Mouse (Mus musculus): Measurements from ENCODE around the gene Slc38a4. TPM values are rescaled to one million over a fixed set of nuclear protein-coding genes. Genes with fewer than 3 reads are reported as not detected.

Slc38a4 gene
- polyA plus RNA-seq, 1 experiment from 2014 or later = 50.5 TPM

GRCm38 (mm10) chr15:97009271-97009670 lies 46.5 kb downstream of the Slc38a4 start:
- Histone ChIP-seq H3K9ac (no peak overlapping the region), H3K27ac (no peak overlapping the region), H3K4me1 (replicated peaks) (no peaks in the 10 kb centered on the region), H3K4me2 (replicated peaks) (no peak overlapping the region), H3K9me3 (no peaks in the 10 kb centered on the region), H3K27me3 (replicated peaks) (no peaks in the 10 kb centered on the region), H3K36me3 (no peaks in the 10 kb centered on the region), H3K4me3 (replicated peaks) (no peak overlapping the region)
- no peak for ATAC-seq
- WGBS = 83% methylated on average over 3 of the region's 3 CpGs

- Histone ChIP-seq H3K4me3 (replicated peaks) (no peak overlapping the region), H3K36me3 (no peaks in the 10 kb centered on the region), H3K4me2 (replicated peaks) (no peak overlapping the region), H3K9ac (no peak overlapping the region), H3K9me3 (no peaks in the 10 kb centered on the region), H3K4me1 (replicated peaks) (peaks cover 13% of the 10 kb centered on the region), H3K27me3 (replicated peaks) (no peaks in the 10 kb centered on the region), H3K27ac (no peak overlapping the region)
- WGBS = 82% methylated on average over 15 of the region's 15 CpGs
- ATAC-seq = no peak
Measured at GRCm38 (mm10) chr15:97005631-97006234, 50.0 kb downstream of the Slc38a4 start.

- H3K9ac ChIP-seq = no peak overlapping the region
- H3K4me1 ChIP-seq (replicated peaks) = peaks cover 15% of the 10 kb centered on the region
- ATAC-seq = no peak
- 0 out of 2 replicates have a peak overlapping the region, but pooled peaks have one; percentile 59 for H3K27ac ChIP-seq
- H3K4me2 ChIP-seq (replicated peaks) = no peak overlapping the region
- H3K9me3 ChIP-seq = no peaks in the 10 kb centered on the region
- H3K27me3 ChIP-seq (replicated peaks) = no peaks in the 10 kb centered on the region
- WGBS = 75% methylated on average over 7 of the region's 7 CpGs
- no peak overlapping the region for H3K4me3 ChIP-seq (replicated peaks)
- H3K36me3 ChIP-seq = no peaks in the 10 kb centered on the region
Measured at GRCm38 (mm10) chr15:97004525-97004867, 51.3 kb downstream of the Slc38a4 start.

GRCm38 (mm10) chr15:97003851-97004524 lies 51.8 kb downstream of the Slc38a4 start:
- peaks cover 15% of the 10 kb centered on the region for H3K4me1 ChIP-seq (replicated peaks)
- peak; percentile 63; the same call in 1 of the 2 replicates for ATAC-seq
- no peak overlapping the region for H3K4me3 ChIP-seq (replicated peaks)
- no peak overlapping the region for H3K27ac ChIP-seq
- H3K4me2 ChIP-seq (replicated peaks) = no peak overlapping the region
- WGBS = 41% methylated on average over 10 of the region's 10 CpGs
- no peaks in the 10 kb centered on the region for H3K27me3 ChIP-seq (replicated peaks)
- no peaks in the 10 kb centered on the region for H3K9me3 ChIP-seq
- no peaks in the 10 kb centered on the region for H3K36me3 ChIP-seq
- no peak overlapping the region for H3K9ac ChIP-seq

GRCm38 (mm10) chr15:97003186-97003585 lies 52.6 kb downstream of the Slc38a4 start:
- no peaks in the 10 kb centered on the region for H3K9me3 ChIP-seq
- H3K4me1 ChIP-seq (replicated peaks) = peaks cover 15% of the 10 kb centered on the region
- H3K9ac ChIP-seq = no peak overlapping the region
- no peaks in the 10 kb centered on the region for H3K36me3 ChIP-seq
- WGBS = 79% methylated on average over 6 of the region's 6 CpGs
- no peak overlapping the region; the same call in 1 of the 2 replicates for H3K4me3 ChIP-seq (replicated peaks)
- ATAC-seq = no peak
- H3K27ac ChIP-seq = 0 out of 2 replicates have a peak overlapping the region, but pooled peaks have one; percentile 9
- H3K4me2 ChIP-seq (replicated peaks) = peak overlapping the region; percentile 9
- no peaks in the 10 kb centered on the region for H3K27me3 ChIP-seq (replicated peaks)

GRCm38 (mm10) chr15:97002752-97003151 lies 53.0 kb downstream of the Slc38a4 start:
- no peak overlapping the region; the same call in 1 of the 2 replicates for H3K4me3 ChIP-seq (replicated peaks)
- H3K4me2 ChIP-seq (replicated peaks) = peak overlapping the region; percentile 9; the same call in 1 of the 2 replicates
- H3K9ac ChIP-seq = no peak overlapping the region
- 79% methylated on average over 12 of the region's 12 CpGs for WGBS
- no peaks in the 10 kb centered on the region for H3K9me3 ChIP-seq
- no peaks in the 10 kb centered on the region for H3K36me3 ChIP-seq
- no peak overlapping the region for H3K27ac ChIP-seq
- 0 out of 2 replicates have a peak, but pooled peaks have one; percentile 29 for ATAC-seq
- H3K4me1 ChIP-seq (replicated peaks) = peaks cover 15% of the 10 kb centered on the region
- no peaks in the 10 kb centered on the region for H3K27me3 ChIP-seq (replicated peaks)

GRCm38 (mm10) chr15:97001886-97002285 lies 53.9 kb downstream of the Slc38a4 start:
- 85% methylated on average over 7 of the region's 7 CpGs for WGBS
- Histone ChIP-seq H3K27ac (no peak overlapping the region), H3K4me1 (replicated peaks) (peaks cover 15% of the 10 kb centered on the region), H3K27me3 (replicated peaks) (no peaks in the 10 kb centered on the region), H3K4me3 (replicated peaks) (no peak overlapping the region), H3K4me2 (replicated peaks) (no peak overlapping the region), H3K9me3 (no peaks in the 10 kb centered on the region), H3K36me3 (no peaks in the 10 kb centered on the region), H3K9ac (no peak overlapping the region)
- no peak for ATAC-seq

- Histone ChIP-seq H3K27ac (no peak overlapping the region), H3K4me1 (replicated peaks) (peaks cover 15% of the 10 kb centered on the region), H3K36me3 (no peaks in the 10 kb centered on the region), H3K9ac (no peak overlapping the region), H3K9me3 (no peaks in the 10 kb centered on the region), H3K4me3 (replicated peaks) (no peak overlapping the region), H3K27me3 (replicated peaks) (no peaks in the 10 kb centered on the region), H3K4me2 (replicated peaks) (no peak overlapping the region; the same call in 1 of the 2 replicates)
- WGBS = 55% methylated on average over 12 of the region's 12 CpGs
- ATAC-seq = no peak
Measured at GRCm38 (mm10) chr15:97001416-97001815, 54.3 kb downstream of the Slc38a4 start.

- H3K27ac ChIP-seq = peak overlapping the region; percentile 19
- H3K4me1 ChIP-seq (replicated peaks) = peaks cover 15% of the 10 kb centered on the region
- H3K36me3 ChIP-seq = no peaks in the 10 kb centered on the region
- H3K9me3 ChIP-seq = no peaks in the 10 kb centered on the region
- peak overlapping the region; percentile 13; the same call in 1 of the 2 replicates for H3K4me2 ChIP-seq (replicated peaks)
- no peak overlapping the region for H3K9ac ChIP-seq
- ATAC-seq = peak; percentile 72
- H3K27me3 ChIP-seq (replicated peaks) = no peaks in the 10 kb centered on the region
- no peak overlapping the region for H3K4me3 ChIP-seq (replicated peaks)
- 19% methylated on average over 17 of the region's 17 CpGs for WGBS
Measured at GRCm38 (mm10) chr15:97000319-97001251, 55.2 kb downstream of the Slc38a4 start.

GRCm38 (mm10) chr15:96999401-96999800 lies 56.4 kb downstream of the Slc38a4 start:
- Histone ChIP-seq H3K9ac (no peak overlapping the region), H3K9me3 (no peaks in the 10 kb centered on the region), H3K4me1 (replicated peaks) (peaks cover 15% of the 10 kb centered on the region), H3K27ac (no peak overlapping the region), H3K4me3 (replicated peaks) (no peak overlapping the region), H3K4me2 (replicated peaks) (no peak overlapping the region), H3K27me3 (replicated peaks) (no peaks in the 10 kb centered on the region), H3K36me3 (no peaks in the 10 kb centered on the region)
- no peak for ATAC-seq
- WGBS = 92% methylated on average over 12 of the region's 12 CpGs

GRCm38 (mm10) chr15:96985618-96986017 lies 70.1 kb downstream of the Slc38a4 start:
- Histone ChIP-seq H3K4me3 (replicated peaks) (no peak overlapping the region), H3K27me3 (replicated peaks) (no peaks in the 10 kb centered on the region), H3K27ac (no peak overlapping the region), H3K36me3 (no peaks in the 10 kb centered on the region), H3K9me3 (no peaks in the 10 kb centered on the region), H3K4me2 (replicated peaks) (no peak overlapping the region), H3K4me1 (replicated peaks) (0 out of 2 replicates have a peak, but pooled peaks cover 2% of the 10 kb centered on the region), H3K9ac (no peak overlapping the region)
- WGBS = 53% methylated on average over 8 of the region's 8 CpGs
- ATAC-seq = no peak
